Mouse (Mus musculus) intestine, postnatal 0 days (tissue): ENCODE measurements around the gene Sytl2. TPM values are rescaled to one million over a fixed set of nuclear protein-coding genes. Genes with fewer than 3 reads are reported as not detected.

Experiments
- ATAC-seq: fragments of 200-750 bp; cut with Nextera tagmentation; 2 replicates; pipeline ENCODE4 v1.8.0; 2017; ENCODE audit warnings: mild to moderate bottlenecking, moderate TSS enrichment, moderate library complexity
- H3K27ac ChIP-seq: fragments of 300-500 bp; sonication (generic); 2 replicates; pipeline ENCODE4 v1.5.1; 2014; ENCODE audit warnings: mild to moderate bottlenecking, low read depth, low read length, moderate library complexity
- H3K27me3 ChIP-seq: fragments of 300-500 bp; sonication (generic); replicated peaks from 2 replicates; pipeline ENCODE4 v1.6.1; 2014; ENCODE audit warnings: low read length, mixed read lengths; ENCODE audit not compliant: control insufficient read depth, insufficient read depth
- H3K36me3 ChIP-seq: fragments of 300-500 bp; sonication (generic); 2 replicates; pipeline ENCODE4 v1.6.1; 2014; ENCODE audit warnings: mild to moderate bottlenecking, moderate library complexity; ENCODE audit not compliant: control insufficient read depth, insufficient read depth
- H3K4me1 ChIP-seq: fragments of 300-500 bp; sonication (generic); replicated peaks from 2 replicates; pipeline ENCODE4 v1.6.1; 2014; ENCODE audit warnings: antibody characterized with exemption, low read length, mixed read lengths; ENCODE audit not compliant: control insufficient read depth, insufficient read depth
- H3K4me2 ChIP-seq: fragments of 300-500 bp; sonication (generic); replicated peaks from 2 replicates; pipeline ENCODE4 v1.6.1; 2014; ENCODE audit warnings: low read depth, mild to moderate bottlenecking, moderate library complexity
- H3K4me3 ChIP-seq: fragments of 300-500 bp; sonication (generic); 2 replicates; pipeline ENCODE4 v1.5.1; 2014; ENCODE audit warnings: low read depth, low read length
- H3K9ac ChIP-seq: fragments of 300-500 bp; sonication (generic); 2 replicates; pipeline ENCODE4 v1.6.1; 2014; ENCODE audit warnings: mild to moderate bottlenecking, low read depth, low read length
- H3K9me3 ChIP-seq: fragments of 300-500 bp; sonication (generic); 2 replicates; pipeline ENCODE4 v1.6.1; 2016; ENCODE audit warnings: mixed run types; ENCODE audit not compliant: control insufficient read depth
- CTCF ChIP-seq: sonication (generic); IDR thresholded peaks from 2 replicates; pipeline ENCODE4 v1.5.1; 2016; ENCODE audit warnings: low read depth, mild to moderate bottlenecking, control low read depth, antibody characterized with exemption, moderate library complexity
- WGBS: fragments of 180-500 bp; shearing (Covaris S2); extraction: QIAGEN DNeasy Blood & Tissue Kit; methylation state at CpG from one replicate; pipeline ENCODE4 v1.1.7; 2014; 5-methylcytosine and 5-hydroxymethylcytosine counted together
- polyA plus RNA-seq: library from polyadenylated mRNA; unstranded; fragments of >200 nt; fragmentation: Nextera tagmentation; extraction: Ambion mirVana; gene quantifications from 2 replicates; pipeline ENCODE4 v1.2.1, GENCODE M21; 2015

Gene Sytl2
- polyA plus RNA-seq, 1 experiment from 2014 or later, result 7.0 TPM

DNA sequence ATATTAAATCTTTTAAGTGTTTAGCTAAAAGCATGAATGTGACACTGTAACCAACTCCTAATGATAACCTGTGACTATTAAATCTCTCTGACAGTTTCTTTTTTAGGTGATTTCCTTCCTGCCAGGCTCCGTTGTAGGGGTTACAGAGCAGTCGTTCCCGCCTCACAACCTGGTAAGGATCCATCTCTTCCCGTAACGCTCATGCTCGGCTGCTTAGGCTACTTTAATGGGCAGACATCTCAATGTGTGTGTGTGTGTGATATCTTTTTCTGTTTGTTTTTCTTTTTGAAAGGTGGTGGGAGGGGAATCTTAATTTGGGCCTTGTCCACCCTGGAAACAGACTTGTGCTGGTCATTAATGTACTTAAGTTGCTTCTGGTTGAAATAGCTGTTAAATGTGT lies 142.2 kb downstream of the Sytl2 start:
- Histone ChIP-seq H3K4me2 (peak overlapping the region; percentile 80), H3K36me3 (peaks cover 7% of the 10 kb centered on the region; the same call in 1 of the 2 replicates), H3K4me1 (no peaks in the 10 kb centered on the region), H3K4me3 (peak overlapping the region; percentile 98), H3K27ac (no peak overlapping the region), H3K9me3 (no peaks in the 10 kb centered on the region), H3K27me3 (no peaks in the 10 kb centered on the region), H3K9ac (peak overlapping the region; percentile 100)
- ATAC-seq, result no peak
- no peak for TF ChIP-seq CTCF
- under 1% methylated on average over 6 of the region's 6 CpGs for WGBS

DNA sequence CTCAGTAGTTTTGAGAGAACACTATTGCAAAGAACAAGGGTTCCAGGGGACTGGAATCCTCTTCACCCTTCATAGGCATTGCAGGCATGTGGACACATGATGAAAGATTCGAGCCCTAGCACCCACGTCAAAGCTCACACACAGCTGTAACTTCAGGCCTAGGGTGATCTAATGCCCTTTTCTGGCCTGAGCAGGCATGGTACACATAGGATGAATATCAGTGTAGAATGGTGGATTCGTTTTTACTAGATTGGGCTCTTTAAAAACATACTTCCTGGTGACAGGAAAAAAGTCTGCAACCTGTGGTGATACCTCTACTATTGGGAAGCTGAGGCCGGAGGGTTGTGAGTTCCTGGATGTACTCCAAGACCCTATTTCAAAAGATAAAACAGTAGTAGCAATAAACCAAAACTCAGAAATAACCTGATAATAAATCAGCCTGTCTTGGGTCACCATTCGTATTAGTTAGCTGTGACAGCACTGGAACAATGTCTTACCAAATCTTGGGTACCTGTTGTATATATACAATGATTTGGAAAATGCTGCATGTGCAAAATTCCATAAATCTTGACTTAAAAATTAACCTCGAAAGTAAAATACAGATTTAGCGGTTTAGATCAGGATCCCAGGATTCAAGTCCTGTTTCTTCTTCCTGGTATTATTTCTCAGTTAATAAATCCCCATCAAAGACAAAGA lies 154.2 kb downstream of the Sytl2 start:
- no peaks in the 10 kb centered on the region; the same call in 1 of the 2 replicates for H3K4me1 ChIP-seq
- H3K4me3 ChIP-seq, result peak overlapping the region; percentile 72
- H3K36me3 ChIP-seq, result peaks cover 8% of the 10 kb centered on the region
- 0 out of 2 replicates have a peak, but pooled peaks have one; percentile 5 for ATAC-seq
- no peaks in the 10 kb centered on the region for H3K9me3 ChIP-seq
- peak overlapping the region; percentile 70 for H3K9ac ChIP-seq
- peak overlapping the region; percentile 75 for H3K4me2 ChIP-seq
- H3K27ac ChIP-seq, result peak overlapping the region; percentile 73
- H3K27me3 ChIP-seq, result no peaks in the 10 kb centered on the region
- 16% methylated on average over 7 of the region's 7 CpGs for WGBS
- no peak for TF ChIP-seq CTCF

DNA sequence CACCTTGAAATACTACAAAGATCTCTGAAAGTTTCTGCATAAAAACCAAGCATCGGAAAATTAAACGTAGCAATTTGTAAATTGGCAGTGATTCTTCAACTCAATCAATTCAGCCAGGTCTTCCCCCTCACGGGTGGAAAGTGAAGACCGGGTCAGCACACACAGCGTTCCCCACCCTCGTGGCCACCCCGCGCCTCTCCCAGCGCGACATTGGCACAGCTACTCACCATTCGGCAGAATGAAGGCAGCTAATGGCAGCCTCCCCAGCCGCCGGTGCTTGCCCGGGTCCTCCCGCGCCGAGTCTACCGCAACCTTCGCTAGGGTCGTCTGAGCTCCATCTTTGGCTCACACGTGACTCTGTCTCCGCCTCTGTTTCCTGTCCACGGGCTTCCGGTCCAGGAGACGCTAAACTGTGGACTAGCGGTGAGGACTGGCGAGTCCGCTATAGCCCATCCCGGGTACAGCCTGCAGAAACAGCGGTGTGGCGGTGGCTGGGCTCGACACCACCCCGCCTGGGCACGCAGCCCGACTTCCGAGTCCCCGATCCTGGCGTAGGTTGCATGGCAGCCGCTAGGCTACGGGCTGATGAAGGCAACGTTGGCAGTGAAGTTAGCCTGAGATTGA lies 154.9 kb downstream of the Sytl2 start, which contains the start of gene Tmem126a:
Gene Tmem126a, minus strand, starts transcription at position 385 of the 624 bp plus-strand sequence.
- Histone ChIP-seq H3K27ac (peak within 1 kb of the TSS; percentile 73), H3K9ac (peak within 1 kb of the TSS; percentile 70), H3K9me3 (no peaks in the 10 kb centered on the region), H3K4me1 (no peaks in the 10 kb centered on the region; the same call in 1 of the 2 replicates), H3K4me3 (peak within 1 kb of the TSS; percentile 72), H3K4me2 (peak within 1 kb of the TSS; percentile 75), H3K27me3 (no peaks in the 10 kb centered on the region), H3K36me3 (peaks cover 8% of the 10 kb centered on the region)
- ATAC-seq, result peak; percentile 91
- peak; percentile 63 for TF ChIP-seq CTCF
- WGBS, result under 1% methylated on average over 41 of the region's 41 CpGs

DNA sequence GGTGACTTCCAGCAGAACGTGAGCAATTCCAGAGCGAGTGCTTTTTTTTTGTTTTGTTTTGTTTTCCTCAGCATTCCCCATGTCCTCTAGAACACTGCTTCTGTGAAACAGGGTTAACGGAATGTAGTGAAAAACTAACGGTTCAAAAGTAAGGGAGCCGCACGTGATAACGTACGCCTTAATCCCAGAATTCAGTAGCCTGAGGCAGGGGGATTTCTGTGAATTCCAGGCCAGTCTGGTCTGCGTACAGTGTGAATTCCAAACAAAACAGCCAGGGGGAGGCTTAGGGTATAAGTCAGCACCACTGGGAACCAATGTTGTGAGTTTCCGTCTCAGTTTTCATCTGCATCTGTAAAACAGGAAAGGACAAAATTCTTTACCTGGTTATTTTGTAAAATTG lies 155.5 kb downstream of the Sytl2 start:
- 8% methylated on average over 10 of the region's 10 CpGs for WGBS
- TF ChIP-seq CTCF, result peak; percentile 36; the same call in 1 of the 2 replicates
- Histone ChIP-seq H3K4me2 (peak overlapping the region; percentile 75), H3K4me1 (no peaks in the 10 kb centered on the region; the same call in 1 of the 2 replicates), H3K4me3 (peak overlapping the region; percentile 72), H3K9ac (peak overlapping the region; percentile 70; the same call in 1 of the 2 replicates), H3K27ac (peak overlapping the region; percentile 73; the same call in 1 of the 2 replicates), H3K9me3 (no peaks in the 10 kb centered on the region), H3K36me3 (peaks cover 8% of the 10 kb centered on the region), H3K27me3 (no peaks in the 10 kb centered on the region)
- peak; percentile 28 for ATAC-seq

Other genes starting within 250 kb of the Sytl2 start
- 36.6 and 41.7 TPM in 2 replicates for gene Picalm, start 172.0 kb upstream of the Sytl2 start, polyA plus RNA-seq
- gene Ccdc83, start 36.5 kb upstream of the Sytl2 start, polyA plus RNA-seq, result not detected in 2 replicates
- gene Ccdc89, start 124.3 kb downstream of the Sytl2 start, polyA plus RNA-seq, result 0.31 and 0.47 TPM in 2 replicates
- 19.3 and 23.7 TPM in 2 replicates for gene Crebzf, start 140.5 kb downstream of the Sytl2 start, polyA plus RNA-seq
- gene Tmem126a, start 155.0 kb downstream of the Sytl2 start, polyA plus RNA-seq, result 125 and 136 TPM in 2 replicates
- gene Tmem126b, start 173.7 kb downstream of the Sytl2 start, polyA plus RNA-seq, result 29.0 and 32.0 TPM in 2 replicates
- gene Dlg2, start 174.4 kb downstream of the Sytl2 start, polyA plus RNA-seq, result 1.1 TPM in 2 replicates